Mouse (Mus musculus) embryonic facial prominence, embryonic 13.5 days (tissue): ENCODE data around the gene Tssc4. TPM values are rescaled to one million over a fixed set of nuclear protein-coding genes. Genes with fewer than 3 reads are reported as not detected.

ENCODE experiments used
- ATAC-seq: fragments of 200-750 bp; cut with Nextera tagmentation; 2 replicates; pipeline ENCODE4 v1.8.0; 2017; ENCODE audit warnings: low read depth; ENCODE audit not compliant: insufficient number of reproducible peaks, insufficient read depth, low FRiP score, low TSS enrichment
- H3K27ac ChIP-seq: fragments of 300-500 bp; sonication (generic); 2 replicates; pipeline ENCODE4 v1.5.1; 2015; ENCODE audit warnings: moderate library complexity, mild to moderate bottlenecking, inconsistent platforms
- H3K27me3 ChIP-seq: fragments of 300-500 bp; sonication (generic); 2 replicates; pipeline ENCODE4 v1.6.1; 2015; ENCODE audit warnings: mild to moderate bottlenecking, inconsistent platforms
- H3K36me3 ChIP-seq: fragments of 300-500 bp; sonication (generic); 2 replicates; pipeline ENCODE4 v1.6.1; 2015; ENCODE audit warnings: mild to moderate bottlenecking, inconsistent platforms
- H3K4me1 ChIP-seq: fragments of 300-500 bp; sonication (generic); 2 replicates; pipeline ENCODE4 v1.6.1; 2015; ENCODE audit warnings: inconsistent platforms
- H3K4me2 ChIP-seq: fragments of 300-500 bp; sonication (generic); 2 replicates; pipeline ENCODE4 v1.6.1; 2015; ENCODE audit warnings: moderate library complexity, mild to moderate bottlenecking, inconsistent platforms
- H3K4me3 ChIP-seq: fragments of 300-500 bp; sonication (generic); 2 replicates; pipeline ENCODE4 v1.5.1; 2015; ENCODE audit warnings: mild to moderate bottlenecking, inconsistent platforms
- H3K9ac ChIP-seq: fragments of 300-500 bp; sonication (generic); 2 replicates; pipeline ENCODE4 v1.6.1; 2015; ENCODE audit warnings: mild to moderate bottlenecking, inconsistent platforms
- H3K9me3 ChIP-seq: fragments of 300-500 bp; sonication (generic); 2 replicates; pipeline ENCODE4 v1.6.1; 2016; ENCODE audit warnings: inconsistent platforms
- WGBS: fragments of 180-500 bp; shearing (Covaris S2); methylation state at CpG from one replicate; pipeline ENCODE4 v1.1.7; 2015; ENCODE audit warnings: mixed read lengths; 5-methylcytosine and 5-hydroxymethylcytosine counted together
- polyA plus RNA-seq: library from polyadenylated mRNA; unstranded; fragments of >200 nt; fragmentation: Nextera tagmentation; extraction: Ambion mirVana; gene quantifications from 2 replicates; pipeline ENCODE4 v1.2.1, GENCODE M21; 2015

The Tssc4 gene
- polyA plus RNA-seq, 1 experiment from 2014 or later: 105 TPM

DNA sequence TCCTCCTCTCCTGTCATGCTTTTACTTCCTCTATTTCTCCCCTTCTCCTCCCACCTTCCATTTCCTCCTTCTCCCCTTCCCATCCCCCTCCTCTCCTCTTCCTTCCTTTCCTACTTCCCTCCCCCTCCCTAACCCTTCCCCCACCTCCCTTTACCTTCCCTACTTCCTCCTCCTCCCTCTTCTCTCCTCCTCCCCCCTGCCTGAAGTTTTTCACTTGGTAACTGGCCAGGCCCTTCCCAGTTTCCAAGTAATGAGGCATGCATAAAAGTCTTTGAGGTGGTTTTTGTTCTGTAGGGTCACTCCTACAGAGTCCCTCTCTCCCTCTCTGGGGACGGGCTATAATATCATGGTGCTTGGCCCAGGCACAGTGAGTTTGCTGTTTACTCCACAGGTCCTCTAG is 50.4 kb downstream of the Tssc4 start:
- no peaks in the 10 kb centered on the region for H3K36me3 ChIP-seq
- H3K4me3 ChIP-seq: no peak overlapping the region
- ATAC-seq: no peak
- no peaks in the 10 kb centered on the region for H3K27me3 ChIP-seq
- 0 out of 2 replicates have a peak overlapping the region, but pooled peaks have one; percentile 27 for H3K9ac ChIP-seq
- no peak overlapping the region for H3K4me2 ChIP-seq
- no peaks in the 10 kb centered on the region for H3K9me3 ChIP-seq
- WGBS: 42% methylated on average over 1 of the region's 1 CpGs
- H3K27ac ChIP-seq: 0 out of 2 replicates have a peak overlapping the region, but pooled peaks have one; percentile 33
- H3K4me1 ChIP-seq: peaks cover 25% of the 10 kb centered on the region

DNA sequence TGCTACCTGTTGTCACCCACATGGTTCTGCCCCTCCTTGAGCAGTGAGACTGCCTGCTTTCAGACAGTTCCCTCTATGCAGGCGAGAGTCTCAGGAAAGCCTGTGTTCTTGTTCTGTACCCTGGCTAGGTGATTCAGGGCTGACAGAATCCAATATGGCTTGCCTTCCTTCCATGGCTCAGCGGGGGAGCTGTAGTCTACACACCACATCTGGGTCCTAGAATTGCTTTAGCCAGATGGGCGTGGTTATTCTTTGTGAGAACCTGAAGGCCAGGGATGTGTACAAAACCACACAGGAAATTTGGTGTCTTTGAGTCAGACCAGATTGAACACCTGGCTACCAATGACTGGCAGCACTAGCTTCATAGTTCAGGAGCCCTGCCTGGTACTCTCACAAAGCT is 50.8 kb downstream of the Tssc4 start:
- no peak for ATAC-seq
- 59% methylated on average over 3 of the region's 3 CpGs for WGBS
- Histone ChIP-seq H3K4me2 (no peak overlapping the region), H3K27ac (0 out of 2 replicates have a peak overlapping the region, but pooled peaks have one; percentile 33), H3K9me3 (no peaks in the 10 kb centered on the region), H3K27me3 (no peaks in the 10 kb centered on the region), H3K4me3 (no peak overlapping the region), H3K9ac (0 out of 2 replicates have a peak overlapping the region, but pooled peaks have one; percentile 27), H3K4me1 (peaks cover 29% of the 10 kb centered on the region), H3K36me3 (no peaks in the 10 kb centered on the region)

Other genes with a start within 250 kb of the Tssc4 start
- gene Th, start 138.1 kb upstream of the Tssc4 start, polyA plus RNA-seq: 0.32 and 0.78 TPM in 2 replicates
- gene Ascl2, start 100.0 kb upstream of the Tssc4 start, polyA plus RNA-seq: 0.41 and 1.3 TPM in 2 replicates
- gene Tspan32, start 64.2 kb upstream of the Tssc4 start, polyA plus RNA-seq: 2.6 and 2.8 TPM in 2 replicates
- 407 and 457 TPM in 2 replicates for gene Cd81, start 16.5 kb upstream of the Tssc4 start, polyA plus RNA-seq
- gene Trpm5, start 25.4 kb downstream of the Tssc4 start, polyA plus RNA-seq: 7.7 and 9.8 TPM in 2 replicates
- 0.69 and 0.84 TPM in 2 replicates for gene Kcnq1, start 37.1 kb downstream of the Tssc4 start, polyA plus RNA-seq